Mouse (Mus musculus): ENCODE measurements around the gene Omg.

GRCm38 (mm10) chr11:79528601-79529000, 24.7 kb upstream of the Omg start:
- TF ChIP-seq GATA1 (IDR thresholded peaks at IDR 0.05; ENCODE audit: borderline replicate concordance, low read length) = no peak
- TF ChIP-seq FLI1 (IDR thresholded peaks at IDR 0.05; ENCODE audit: low read length) = no peak
